Mouse (Mus musculus) heart, embryonic 14.5 days (tissue): ENCODE results near the gene Anxa3. TPM values are rescaled to one million over a fixed set of nuclear protein-coding genes. Genes with fewer than 3 reads are reported as not detected.

ENCODE experiments used
- ATAC-seq: fragments of 200-750 bp; cut with Nextera tagmentation; 2 replicates; pipeline ENCODE4 v1.8.0; 2017; ENCODE audit warnings: low read depth, moderate TSS enrichment; ENCODE audit not compliant: insufficient number of reproducible peaks, insufficient read depth, low FRiP score
- H3K27ac ChIP-seq, 2 experiments: fragments of 200-500 bp in 1 of 2; fragments of 300-500 bp in 1 of 2; sonication (generic) in 1 of 2; replicated peaks in 1 of 2; 2 replicates each; pipeline ENCODE4 v1.5.1; 2012 to 2014; ENCODE audit warnings: low read depth in 2 of 2, low read length in 2 of 2, control low read depth in 1 of 2, mild to moderate bottlenecking in 1 of 2, mixed read lengths in 1 of 2; ENCODE audit not compliant: control insufficient read depth in 1 of 2, insufficient read depth in 1 of 2
- H3K27me3 ChIP-seq: fragments of 300-500 bp; sonication (generic); 2 replicates; pipeline ENCODE4 v1.6.1; 2014; ENCODE audit warnings: mild to moderate bottlenecking, low read length, control low read depth; ENCODE audit not compliant: control insufficient read depth, insufficient read depth
- H3K36me3 ChIP-seq: fragments of 300-500 bp; sonication (generic); 2 replicates; pipeline ENCODE4 v1.6.1; 2014; ENCODE audit warnings: mild to moderate bottlenecking, control low read depth, low read length, mixed read lengths; ENCODE audit not compliant: control insufficient read depth, insufficient read depth
- H3K4me1 ChIP-seq, 2 experiments: fragments of 200-500 bp in 1 of 2; fragments of 300-500 bp in 1 of 2; sonication (generic) in 1 of 2; 2 replicates each; pipeline ENCODE4 v1.6.1; 2012 to 2014; ENCODE audit warnings: low read length in 2 of 2, control low read depth in 1 of 2, mixed read lengths in 1 of 2; ENCODE audit not compliant: control insufficient read depth in 2 of 2, insufficient read depth in 2 of 2
- H3K4me2 ChIP-seq: fragments of 300-500 bp; sonication (generic); 2 replicates; pipeline ENCODE4 v1.6.1; 2014; ENCODE audit warnings: mild to moderate bottlenecking, low read length
- H3K4me3 ChIP-seq, 2 experiments: fragments of 200-500 bp in 1 of 2; fragments of 300-500 bp in 1 of 2; sonication (generic) in 1 of 2; 2 replicates each; pipeline ENCODE4 v1.5.1; 2012 to 2014; ENCODE audit warnings: low read length in 2 of 2, mild to moderate bottlenecking in 2 of 2, control low read depth in 1 of 2, low read depth in 1 of 2, moderate library complexity in 1 of 2; ENCODE audit not compliant: control insufficient read depth in 1 of 2, insufficient read depth in 1 of 2
- H3K9ac ChIP-seq: fragments of 300-500 bp; sonication (generic); 2 replicates; pipeline ENCODE4 v1.6.1; 2014; ENCODE audit warnings: mild to moderate bottlenecking, low read length
- H3K9me3 ChIP-seq: fragments of 300-500 bp; sonication (generic); 2 replicates; pipeline ENCODE4 v1.6.1; 2016; ENCODE audit warnings: low read length, control low read depth; ENCODE audit not compliant: control insufficient read depth
- WGBS: fragments of 180-500 bp; shearing (Covaris S2); extraction: QIAGEN DNeasy Blood & Tissue Kit; methylation state at CpG from one replicate; pipeline ENCODE4 v1.1.7; 2014; 5-methylcytosine and 5-hydroxymethylcytosine counted together
- polyA plus RNA-seq: library from polyadenylated mRNA; unstranded; fragments of >200 nt; fragmentation: Nextera tagmentation; extraction: Ambion mirVana; gene quantifications from 2 replicates; pipeline ENCODE4 v1.2.1, GENCODE M21; 2014

The Anxa3 gene
- polyA plus RNA-seq, 1 experiment from 2014 or later: 53.4 TPM

DNA sequence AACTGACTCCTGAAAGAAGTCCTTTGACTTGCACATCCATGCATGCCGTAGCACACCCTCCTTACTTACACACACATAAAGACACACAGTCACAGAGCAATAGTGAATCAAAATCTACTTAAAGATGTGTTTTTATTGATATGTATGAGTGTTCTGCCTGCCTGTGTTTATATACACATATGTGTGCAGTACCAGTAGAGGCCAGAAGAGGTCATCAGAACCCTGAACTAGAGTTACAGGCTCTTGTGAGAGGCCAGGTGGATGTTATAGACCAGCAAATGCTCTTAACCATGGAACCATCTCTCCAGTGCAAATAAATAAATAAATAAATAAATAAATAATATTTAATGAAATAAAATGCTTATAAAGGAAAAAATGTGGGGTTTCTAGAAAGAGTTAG is 85.0 kb downstream of the Anxa3 start:
- no peak overlapping the region for H3K9ac ChIP-seq
- no peak overlapping the region for H3K4me3 ChIP-seq
- H3K4me1 ChIP-seq: no peaks in the 10 kb centered on the region
- peaks cover 5% of the 10 kb centered on the region for H3K9me3 ChIP-seq
- WGBS: 94% methylated on average over 1 of the region's 1 CpGs
- no peaks in the 10 kb centered on the region for H3K27me3 ChIP-seq
- no peak for ATAC-seq
- no peaks in the 10 kb centered on the region for H3K36me3 ChIP-seq
- no peak overlapping the region for H3K4me2 ChIP-seq
- no peak overlapping the region for H3K27ac ChIP-seq

DNA sequence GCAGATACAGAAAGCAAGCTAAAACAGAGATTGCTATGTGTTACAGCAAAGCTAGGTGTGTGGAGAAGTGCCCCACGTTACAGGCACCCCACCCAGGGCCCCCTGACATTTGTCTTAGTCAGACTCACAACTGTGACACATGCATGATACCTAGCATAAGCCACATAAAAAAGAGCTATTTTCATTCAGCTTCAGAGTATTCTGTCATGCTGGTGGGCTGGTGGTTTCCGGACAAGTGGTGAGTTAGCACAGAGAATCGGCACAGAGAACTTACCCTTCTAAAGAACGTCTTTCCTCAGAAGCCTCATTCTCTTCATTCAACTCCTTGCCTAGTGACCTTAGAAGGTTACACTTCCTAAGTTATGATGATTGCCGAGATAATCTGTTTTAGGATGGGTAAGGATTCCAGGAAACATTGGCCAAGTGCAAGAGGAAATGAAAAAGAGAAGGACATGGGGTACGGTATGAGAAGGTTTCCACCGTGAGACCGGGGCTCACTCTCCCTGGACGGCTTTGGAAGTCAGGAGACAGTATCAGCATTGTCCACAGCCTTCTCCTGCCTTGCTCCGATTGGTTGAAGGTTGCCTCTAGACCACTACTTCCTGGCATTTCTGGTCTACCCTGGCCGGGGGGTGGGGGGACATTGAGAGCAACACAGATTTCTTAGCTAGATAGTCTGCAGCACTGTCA is 85.9 kb downstream of the Anxa3 start:
- no peak for ATAC-seq
- Histone ChIP-seq H3K27ac (no peak overlapping the region), H3K9ac (no peak overlapping the region), H3K36me3 (no peaks in the 10 kb centered on the region), H3K4me1 (no peaks in the 10 kb centered on the region), H3K27me3 (no peaks in the 10 kb centered on the region), H3K4me2 (no peak overlapping the region), H3K4me3 (no peak overlapping the region), H3K9me3 (peaks cover 5% of the 10 kb centered on the region)
- 89% methylated on average over 11 of the region's 11 CpGs for WGBS

DNA sequence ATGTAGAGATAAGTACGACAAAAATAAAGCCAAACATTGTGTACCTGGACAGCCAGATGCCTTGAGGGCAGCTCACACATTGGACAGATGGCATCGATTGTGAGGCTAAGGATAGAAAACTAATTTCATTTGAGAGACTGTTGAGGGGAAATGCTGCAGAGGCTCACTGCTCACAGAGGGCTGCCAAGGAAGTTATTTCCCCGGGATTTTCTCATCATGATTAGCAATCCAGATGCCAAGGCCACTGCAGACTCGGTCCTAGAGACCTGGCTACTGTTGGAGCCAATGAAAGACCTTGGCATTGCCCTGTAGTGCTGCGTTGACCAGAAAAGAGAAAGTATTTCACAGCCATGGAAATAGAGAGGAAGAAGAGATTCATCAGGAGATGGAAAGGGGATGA is 87.1 kb downstream of the Anxa3 start:
- ATAC-seq: no peak
- 73% methylated on average over 5 of the region's 5 CpGs for WGBS

DNA sequence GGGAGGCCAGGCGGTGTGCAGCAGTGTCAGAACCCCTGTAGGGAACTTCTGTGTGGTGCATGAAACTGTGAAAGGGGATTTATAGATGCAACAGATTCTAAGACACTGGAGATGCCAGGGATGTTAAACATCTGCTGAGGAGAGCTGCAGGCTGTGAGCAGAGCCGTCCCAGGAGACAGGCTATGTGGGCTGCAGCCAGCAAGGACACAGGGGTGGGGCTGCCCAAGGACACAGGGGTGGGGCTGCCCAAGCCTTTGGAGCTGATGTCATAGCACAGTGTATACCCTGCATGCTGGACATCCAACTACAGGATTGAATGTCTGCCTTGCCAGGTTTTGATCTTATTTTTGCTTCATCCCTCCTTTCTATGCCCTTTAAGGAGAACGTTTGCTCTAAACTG is 88.0 kb downstream of the Anxa3 start:
- Histone ChIP-seq H3K36me3 (no peaks in the 10 kb centered on the region), H3K4me2 (no peak overlapping the region), H3K27ac (no peak overlapping the region), H3K9me3 (peaks cover 5% of the 10 kb centered on the region), H3K27me3 (no peaks in the 10 kb centered on the region), H3K4me1 (no peaks in the 10 kb centered on the region), H3K4me3 (no peak overlapping the region), H3K9ac (no peak overlapping the region)
- WGBS: 72% methylated on average over 3 of the region's 3 CpGs
- ATAC-seq: no peak

More for the DNA sequence above, 87.1 kb downstream of the Anxa3 start:
- no peak overlapping the region for H3K27ac ChIP-seq
- H3K9me3 ChIP-seq: peaks cover 5% of the 10 kb centered on the region
- no peaks in the 10 kb centered on the region for H3K27me3 ChIP-seq
- no peaks in the 10 kb centered on the region for H3K36me3 ChIP-seq
- no peak overlapping the region for H3K4me2 ChIP-seq
- H3K4me1 ChIP-seq: no peaks in the 10 kb centered on the region
- no peak overlapping the region for H3K9ac ChIP-seq
- H3K4me3 ChIP-seq: no peak overlapping the region

DNA sequence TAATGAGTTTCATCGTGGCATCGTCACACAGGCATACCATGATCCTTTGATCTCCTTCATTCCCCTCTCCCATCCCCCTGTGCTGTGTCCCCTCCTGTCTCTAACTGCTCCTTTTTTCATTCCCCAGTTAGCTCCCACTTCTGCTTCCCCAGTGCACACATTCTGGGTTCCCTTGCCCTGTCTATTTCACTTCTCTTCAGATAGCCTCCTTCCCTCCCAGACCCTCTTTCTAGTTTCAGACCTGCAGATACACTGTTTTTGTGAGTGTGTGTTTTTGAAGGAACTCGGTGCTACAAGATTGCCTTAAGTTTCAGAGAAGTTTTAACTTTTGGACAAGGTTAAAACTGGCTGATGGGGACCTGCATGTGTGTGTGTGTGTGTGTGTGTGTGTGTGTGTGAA is 88.5 kb downstream of the Anxa3 start:
- Histone ChIP-seq H3K4me1 (no peaks in the 10 kb centered on the region), H3K9me3 (peaks cover 5% of the 10 kb centered on the region), H3K9ac (no peak overlapping the region), H3K36me3 (no peaks in the 10 kb centered on the region), H3K27ac (no peak overlapping the region), H3K4me3 (no peak overlapping the region), H3K27me3 (no peaks in the 10 kb centered on the region), H3K4me2 (no peak overlapping the region)
- ATAC-seq: no peak
- WGBS: 82% methylated on average over 3 of the region's 3 CpGs

DNA sequence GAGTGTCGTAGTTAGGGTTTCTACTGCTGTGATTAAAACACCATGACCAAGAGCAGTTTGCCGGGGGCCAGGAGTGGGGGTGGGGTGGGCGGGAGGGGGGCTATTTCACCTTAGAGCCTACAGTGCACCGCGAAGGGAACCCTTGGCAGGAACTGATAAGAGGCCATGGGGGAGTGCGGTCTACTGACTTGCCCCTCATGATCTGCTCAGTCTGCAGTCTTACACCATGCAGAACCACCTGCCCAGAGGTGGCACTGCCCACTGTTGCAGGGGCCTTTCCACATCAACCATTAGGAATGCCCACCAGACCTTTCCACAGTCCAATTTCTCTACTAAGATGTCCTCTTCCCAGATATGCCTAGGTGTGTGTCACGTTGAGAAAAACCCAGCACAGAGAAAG is 92.1 kb downstream of the Anxa3 start:
- Histone ChIP-seq H3K27ac (no peak overlapping the region), H3K9ac (no peak overlapping the region), H3K4me3 (no peak overlapping the region), H3K36me3 (no peaks in the 10 kb centered on the region), H3K9me3 (no peaks in the 10 kb centered on the region), H3K27me3 (no peaks in the 10 kb centered on the region), H3K4me2 (no peak overlapping the region), H3K4me1 (no peaks in the 10 kb centered on the region)
- WGBS: 73% methylated on average over 7 of the region's 7 CpGs
- no peak for ATAC-seq

GRCm38 (mm10) chr5:96888396-96888795 is 95.3 kb downstream of the Anxa3 start:
- Histone ChIP-seq H3K27me3 (no peaks in the 10 kb centered on the region), H3K4me2 (no peak overlapping the region), H3K9ac (no peak overlapping the region), H3K36me3 (no peaks in the 10 kb centered on the region), H3K4me1 (no peaks in the 10 kb centered on the region), H3K9me3 (no peaks in the 10 kb centered on the region), H3K4me3 (no peak overlapping the region), H3K27ac (no peak overlapping the region)
- ATAC-seq: no peak
- WGBS: 92% methylated on average over 3 of the region's 3 CpGs

DNA sequence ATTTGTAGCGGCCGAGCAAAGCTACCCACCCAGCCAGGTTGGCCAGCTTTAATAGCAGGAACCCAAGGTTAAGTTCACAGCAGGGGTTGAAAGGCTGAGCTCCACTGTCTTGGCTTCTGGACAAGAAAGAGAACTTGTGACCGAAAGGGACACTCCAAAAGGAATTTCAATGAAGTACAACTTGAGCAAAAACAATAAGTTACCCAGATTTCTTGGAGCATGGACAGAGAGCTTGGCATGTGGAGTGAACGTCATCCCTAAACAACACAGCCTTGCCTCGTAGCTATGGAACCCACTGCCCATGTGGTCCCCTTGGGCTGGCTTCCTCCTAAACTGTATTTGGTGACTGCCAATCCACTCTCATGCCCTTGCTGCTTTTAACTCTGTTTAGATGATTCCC is 97.2 kb downstream of the Anxa3 start:
- H3K4me1 ChIP-seq: no peaks in the 10 kb centered on the region
- H3K27ac ChIP-seq: no peak overlapping the region
- H3K27me3 ChIP-seq: no peaks in the 10 kb centered on the region
- H3K36me3 ChIP-seq: no peaks in the 10 kb centered on the region
- no peak overlapping the region for H3K4me2 ChIP-seq
- H3K4me3 ChIP-seq: no peak overlapping the region
- WGBS: 78% methylated on average over 5 of the region's 5 CpGs
- H3K9me3 ChIP-seq: no peaks in the 10 kb centered on the region
- H3K9ac ChIP-seq: no peak overlapping the region
- ATAC-seq: no peak
